Mouse (Mus musculus) brain, embryonic 14.5 days (tissue): ENCODE measurements at regions not wholly inside any gene's neighbourhood (a gene's known extent, or its start where the extent isn't known, plus 50 kb on each side); places are given as distances from the start of the nearest gene placed in this dataset.

ENCODE experiments used
- DNase-seq: peaks from one replicate; pipeline ENCODE4 v3.0.0-alpha.2; 2011; ENCODE audit warnings: low read depth
- CTCF ChIP-seq: fragments of 200-500 bp; IDR thresholded peaks from 2 replicates; pipeline ENCODE4 v1.5.1; 2012; ENCODE audit warnings: inconsistent platforms, mild to moderate bottlenecking, moderate library complexity, borderline replicate concordance; ENCODE audit not compliant: insufficient read depth, insufficient read length; ENCODE audit errors: extremely low read depth
- POLR2A ChIP-seq: fragments of 200-500 bp; IDR thresholded peaks from 2 replicates; pipeline ENCODE4 v1.6.1; 2012; ENCODE audit warnings: mild to moderate bottlenecking, inconsistent platforms, borderline replicate concordance; ENCODE audit not compliant: poor library complexity, insufficient read depth, insufficient read length, severe bottlenecking; ENCODE audit errors: extremely low read depth

DNA sequence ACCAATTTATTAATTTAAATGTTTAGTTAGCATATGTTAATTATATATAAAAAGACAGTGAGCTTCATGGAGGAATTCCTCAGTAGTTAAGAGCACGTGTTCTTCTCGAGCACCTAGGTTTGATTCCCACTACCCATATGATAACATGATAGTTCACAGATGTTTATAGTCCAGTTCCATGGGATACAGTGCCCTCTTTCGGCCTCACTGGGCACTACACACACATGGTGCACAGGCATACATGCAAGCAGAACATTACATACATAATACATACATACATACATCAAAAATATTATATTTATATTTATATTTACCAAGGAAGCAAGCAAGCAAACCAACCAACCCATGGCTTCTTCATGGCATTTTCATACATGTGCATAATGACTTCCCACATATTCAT lies 51.6 kb upstream of the Fam180a start:
- TF ChIP-seq CTCF = no peak
- TF ChIP-seq POLR2A = no peak
- no peak for DNase-seq

DNA sequence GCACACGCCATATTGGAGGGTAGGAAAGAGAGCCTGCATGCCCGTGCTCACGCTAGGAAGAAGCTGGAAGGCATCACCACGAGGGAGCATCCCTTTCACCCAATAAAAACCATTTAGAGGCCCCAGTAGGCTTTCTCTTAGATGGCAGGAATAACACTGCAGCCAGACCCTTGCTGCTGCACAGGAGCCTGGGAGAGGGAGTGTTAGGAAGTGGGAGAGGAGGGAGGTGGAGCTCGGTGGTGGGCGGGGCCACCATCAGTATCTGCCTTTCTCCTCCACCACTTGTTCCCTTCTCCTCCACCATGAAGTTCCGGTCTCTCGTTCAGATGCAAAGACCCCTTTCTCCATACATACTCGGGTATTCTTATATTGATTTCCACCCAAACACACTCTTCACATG lies 50.6 kb upstream of the Fam180a start:
- DNase-seq = no peak
- TF ChIP-seq POLR2A = no peak
- no peak for TF ChIP-seq CTCF
